Comparison of ENCODE assay signal across 13 mouse cellular contexts in the genomic region with DNA sequence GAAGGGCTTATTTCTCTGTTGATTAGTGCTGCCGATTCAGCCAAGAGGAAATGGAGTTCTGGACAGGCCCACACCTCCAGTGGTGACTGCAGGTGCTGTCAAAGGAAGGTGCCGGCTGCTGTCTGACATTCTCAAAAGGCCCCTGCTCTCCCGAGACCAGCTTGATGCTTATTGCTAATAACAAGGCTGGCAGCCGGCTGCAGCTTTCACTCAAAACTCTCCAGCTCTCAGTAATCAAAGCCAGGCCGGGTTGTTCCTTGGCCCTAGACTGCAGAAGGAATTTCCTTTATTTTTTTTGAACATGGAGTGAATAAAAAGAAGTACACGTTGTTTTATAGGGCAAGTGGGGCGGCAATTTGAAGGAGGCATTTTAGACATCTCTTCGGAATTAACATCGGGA. TPM values are rescaled to one million over a fixed set of nuclear protein-coding genes. Genes with fewer than 3 reads are reported as not detected.
DNase-seq lines count a peak whose midpoint lies in the region; ATAC-seq and TF ChIP-seq lines count a peak whose summit lies in the region.
"Had no signal": no experiment of that assay in that cellular context is flagged by ENCODE, and none has a peak within 500 bp of the region (broad histone marks: within the 10 kb centered on the region; RNA-seq: fewer than 3 reads in every experiment).

No protein-coding gene starts in this region.

- no peaks in the 10 kb centered on the region for H3K4me1 ChIP-seq in heart, adult 2 months (ENCODE audit: control insufficient read depth, insufficient read depth, low read length)
- H3K4me1 ChIP-seq in heart, embryonic 11.5 days (ENCODE audit: control insufficient read depth, insufficient read depth, low read length), result no peaks in the 10 kb centered on the region
- 0 out of 2 replicates have a peak, but pooled peaks cover 2% of the 10 kb centered on the region for H3K4me1 ChIP-seq in limb, embryonic 11.5 days (ENCODE audit: control insufficient read depth, insufficient read depth, low read length)
- H3K4me1 ChIP-seq: hindbrain, embryonic 12.5 days had no signal

- no peak overlapping the region for H3K4me3 ChIP-seq in heart, adult 2 months
- H3K4me3 ChIP-seq in heart, embryonic 11.5 days (ENCODE audit: low read depth, low read length), result no peak overlapping the region
- no peak overlapping the region for H3K4me3 ChIP-seq in limb, embryonic 11.5 days (ENCODE audit: low read depth, low read length)
- H3K4me3 ChIP-seq: hindbrain, embryonic 12.5 days had no signal

- H3K27me3 ChIP-seq in heart, adult 2 months (ENCODE audit: control insufficient read depth, insufficient read depth, low read length), result no peaks in the 10 kb centered on the region
- H3K27me3 ChIP-seq in heart, embryonic 11.5 days (ENCODE audit: control insufficient read depth, insufficient read depth, low read length), result no peaks in the 10 kb centered on the region
- H3K27me3 ChIP-seq in limb, embryonic 11.5 days (ENCODE audit: control insufficient read depth, insufficient read depth, low read length), result no peaks in the 10 kb centered on the region

- ATAC-seq in heart, embryonic 11.5 days (replicated peaks; ENCODE audit: insufficient number of reproducible peaks, low FRiP score, low TSS enrichment), result no peak
- 0 out of 2 replicates have a peak, but pooled peaks have one; percentile 47 for ATAC-seq in limb, embryonic 11.5 days (ENCODE audit: insufficient number of reproducible peaks, low FRiP score, low TSS enrichment, low read depth)
- ATAC-seq: CD4-positive, CD25-positive, alpha-beta regulatory T cell, adult 4 months; liver, postnatal 0 days had no signal

- H3K9me3 ChIP-seq in heart, embryonic 11.5 days (replicated peaks; ENCODE audit: control insufficient read depth, low read length), result no peaks in the 10 kb centered on the region
- H3K9me3 ChIP-seq in limb, embryonic 11.5 days (ENCODE audit: control insufficient read depth, low read length), result no peaks in the 10 kb centered on the region
- H3K9me3 ChIP-seq: hindbrain, embryonic 12.5 days had no signal

- peak; percentile 11 to 22 for DNase-seq in heart, adult 2 months
- DNase-seq in brain, adult 2 months (ENCODE audit: low read depth, low spot score), result peak; percentile 30
- DNase-seq in cerebellum, adult 9-11 months, result peak; percentile 28
- peak; percentile 66 for DNase-seq in limb, embryonic 11.5 days (ENCODE audit: low spot score)
- no peak for DNase-seq in thymus, postnatal 4 days
- DNase-seq in thymus, postnatal 25 days, result no peak
- no peak for DNase-seq in spleen, postnatal 10 days (ENCODE audit: low spot score in 2 of 2)
- DNase-seq: liver, postnatal 0 days had no signal

- TF ChIP-seq EP300 in heart, adult 2 months (IDR thresholded peaks at IDR 0.05; ENCODE audit: insufficient read depth, low read depth, low read length), result no peak

- H3K36me3 ChIP-seq in heart, adult 2 months (ENCODE audit: control insufficient read depth, insufficient read depth, low read length), result no peaks in the 10 kb centered on the region
- H3K36me3 ChIP-seq in heart, embryonic 11.5 days (ENCODE audit: control insufficient read depth, insufficient read depth, low read length), result no peaks in the 10 kb centered on the region
- H3K36me3 ChIP-seq in limb, embryonic 11.5 days (ENCODE audit: control insufficient read depth, insufficient read depth, low read length), result no peaks in the 10 kb centered on the region
- H3K36me3 ChIP-seq: hindbrain, embryonic 12.5 days had no signal

- intact Hi-C loops in heart, adult 2 months (cut with DNase I), result no loop called here

- WGBS in heart, adult 2 months, result 53% methylated on average over 9 of the region's 9 CpGs
- 69% methylated on average over 9 of the region's 9 CpGs for WGBS in heart, embryonic 11.5 days (ENCODE audit: insufficient replicate concordance)
- WGBS in limb, embryonic 11.5 days, result 37% methylated on average over 9 of the region's 9 CpGs

- TF ChIP-seq POLR2A in heart, adult 2 months (IDR thresholded peaks at IDR 0.05; ENCODE audit: insufficient read depth, low read depth, low read length), result no peak

- no peaks in the 10 kb centered on the region for H3K79me2 ChIP-seq in heart, adult 2 months (replicated peaks; ENCODE audit: control insufficient read depth, insufficient read depth, low read length)

- H3K9ac ChIP-seq in heart, adult 2 months (ENCODE audit: low read depth, low read length), result no peak overlapping the region
- no peak overlapping the region for H3K9ac ChIP-seq in heart, embryonic 11.5 days (ENCODE audit: low read depth, low read length)
- H3K9ac ChIP-seq in limb, embryonic 11.5 days (ENCODE audit: low read length), result no peak overlapping the region
- H3K9ac ChIP-seq: hindbrain, embryonic 12.5 days; liver, postnatal 0 days had no signal

- H3K27ac ChIP-seq in heart, adult 2 months, result no peak overlapping the region
- H3K27ac ChIP-seq in heart, embryonic 11.5 days (ENCODE audit: low read depth, low read length), result no peak overlapping the region
- H3K27ac ChIP-seq in limb, embryonic 11.5 days (replicated peaks; ENCODE audit: low read depth, low read length), result 0 out of 2 replicates have a peak overlapping the region, but pooled peaks have one; percentile 42
- H3K27ac ChIP-seq: hindbrain, embryonic 12.5 days; stomach, postnatal 0 days had no signal

- no peak overlapping the region for H3K4me2 ChIP-seq in heart, embryonic 11.5 days
- H3K4me2 ChIP-seq in limb, embryonic 11.5 days (ENCODE audit: low read depth, severe bottlenecking), result no peak overlapping the region; the same call in 1 of the 2 replicates
- H3K4me2 ChIP-seq: hindbrain, embryonic 12.5 days had no signal

- no peak for TF ChIP-seq CTCF in heart, adult 2 months (IDR thresholded peaks at IDR 0.05)

RNA-seq across cellular contexts. Expression of a gene that starts 18.1 kb away (rescaled TPM):
- not detected for total RNA-seq in heart, adult 2 months (2021)
- polyA plus RNA-seq in heart, adult 2 months (2012; rRNA removed), result not detected in 2 replicates
- polyA plus RNA-seq in heart, embryonic 11.5 days (2014; fragmentation: Nextera tagmentation; extraction: Ambion mirVana), result not detected in 2 replicates
- not detected in 2 replicates for polyA plus RNA-seq in limb, embryonic 11.5 days (2014; fragmentation: Nextera tagmentation; extraction: Ambion mirVana)
- total RNA-seq: layer of hippocampus, adult 18-20 months had no signal
- polyA plus RNA-seq: CD4-positive, CD25-positive, alpha-beta regulatory T cell, adult 4 months; hindbrain, embryonic 12.5 days; liver, postnatal 0 days; stomach, postnatal 0 days had no signal

RNA-seq across cellular contexts. Expression of a gene that starts 21.3 kb away (rescaled TPM):
- total RNA-seq in heart, adult 2 months (2021), result not detected
- polyA plus RNA-seq in heart, adult 2 months (2012; rRNA removed), result not detected in 2 replicates
- not detected in 2 replicates for polyA plus RNA-seq in heart, embryonic 11.5 days (2014; fragmentation: Nextera tagmentation; extraction: Ambion mirVana)
- polyA plus RNA-seq in limb, embryonic 11.5 days (2014; fragmentation: Nextera tagmentation; extraction: Ambion mirVana), result not detected in 2 replicates
- total RNA-seq: layer of hippocampus, adult 18-20 months had no signal
- polyA plus RNA-seq: CD4-positive, CD25-positive, alpha-beta regulatory T cell, adult 4 months; hindbrain, embryonic 12.5 days; liver, postnatal 0 days; stomach, postnatal 0 days had no signal

RNA-seq across cellular contexts. Expression of a gene that starts 24.5 kb away (rescaled TPM):
- total RNA-seq in heart, adult 2 months (2021), result not detected
- not detected in 2 replicates for polyA plus RNA-seq in heart, adult 2 months (2012; rRNA removed)
- not detected in 2 replicates for polyA plus RNA-seq in heart, embryonic 11.5 days (2014; fragmentation: Nextera tagmentation; extraction: Ambion mirVana)
- not detected in 2 replicates for polyA plus RNA-seq in limb, embryonic 11.5 days (2014; fragmentation: Nextera tagmentation; extraction: Ambion mirVana)
- total RNA-seq: layer of hippocampus, adult 18-20 months had no signal
- polyA plus RNA-seq: CD4-positive, CD25-positive, alpha-beta regulatory T cell, adult 4 months; hindbrain, embryonic 12.5 days; liver, postnatal 0 days; stomach, postnatal 0 days had no signal

RNA-seq across cellular contexts. Expression of a gene that starts 27.7 kb away (rescaled TPM):
- not detected for total RNA-seq in heart, adult 2 months (2021)
- not detected in 2 replicates for polyA plus RNA-seq in heart, adult 2 months (2012; rRNA removed)
- polyA plus RNA-seq in heart, embryonic 11.5 days (2014; fragmentation: Nextera tagmentation; extraction: Ambion mirVana), result not detected in 2 replicates
- not detected in 2 replicates for polyA plus RNA-seq in limb, embryonic 11.5 days (2014; fragmentation: Nextera tagmentation; extraction: Ambion mirVana)
- total RNA-seq: layer of hippocampus, adult 18-20 months had no signal
- polyA plus RNA-seq: CD4-positive, CD25-positive, alpha-beta regulatory T cell, adult 4 months; hindbrain, embryonic 12.5 days; liver, postnatal 0 days; stomach, postnatal 0 days had no signal

RNA-seq across cellular contexts. Expression of a gene that starts 30.8 kb away (rescaled TPM):
- not detected for total RNA-seq in heart, adult 2 months (2021)
- polyA plus RNA-seq in heart, adult 2 months (2012; rRNA removed), result not detected in 2 replicates
- not detected in 2 replicates for polyA plus RNA-seq in heart, embryonic 11.5 days (2014; fragmentation: Nextera tagmentation; extraction: Ambion mirVana)
- polyA plus RNA-seq in limb, embryonic 11.5 days (2014; fragmentation: Nextera tagmentation; extraction: Ambion mirVana), result not detected in 2 replicates
- total RNA-seq: layer of hippocampus, adult 18-20 months had no signal
- polyA plus RNA-seq: CD4-positive, CD25-positive, alpha-beta regulatory T cell, adult 4 months; hindbrain, embryonic 12.5 days; liver, postnatal 0 days; stomach, postnatal 0 days had no signal

Comparison
In these comparisons a context has a peak if more than half of its experiments do, and no peak if none do; other contexts are left out.
1. DNase-seq: peak in heart, adult 2 months (2 of 2), brain, adult 2 months (single experiment), cerebellum, adult 9-11 months (single experiment) and limb, embryonic 11.5 days (single experiment); none in thymus, postnatal 4 days (single experiment), thymus, postnatal 25 days (single experiment) and spleen, postnatal 10 days (0 of 2).